Comparison of ENCODE assay signal across 16 mouse cellular contexts in the genomic region with DNA sequence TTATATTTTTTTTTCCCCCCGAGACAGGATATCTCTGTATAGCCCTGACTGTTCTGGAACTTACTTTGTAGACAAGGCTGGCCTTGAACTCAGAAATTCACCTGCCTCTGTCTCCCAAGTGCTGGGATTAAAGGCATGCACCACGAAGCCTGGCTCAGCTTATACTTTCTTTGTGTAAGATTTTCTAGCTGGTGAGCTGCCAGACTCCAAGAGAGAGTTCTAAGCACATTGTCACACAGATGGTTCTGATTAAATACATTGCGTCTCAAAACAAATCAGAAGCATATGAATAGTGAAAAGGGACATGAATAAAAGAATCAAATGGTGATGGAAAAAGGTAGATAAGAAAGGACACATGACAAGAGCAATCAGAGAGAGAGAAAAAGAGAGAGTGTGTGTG.
"Had no signal": no experiment of that assay in that cellular context is flagged by ENCODE, and none has a peak within 500 bp of the region (broad histone marks: within the 10 kb centered on the region; RNA-seq: fewer than 3 reads in every experiment).

No protein-coding gene starts in this region.

- H3K4me1 ChIP-seq: limb, embryonic 15.5 days; liver, embryonic 12.5 days; megakaryocyte, embryonic 14.5 days; midbrain, embryonic 12.5 days; stomach, embryonic 15.5 days had no signal

- ATAC-seq: liver, embryonic 12.5 days; midbrain, embryonic 16.5 days had no signal

- H3K9me3 ChIP-seq: limb, embryonic 15.5 days; liver, embryonic 12.5 days; megakaryocyte, embryonic 14.5 days; midbrain, embryonic 12.5 days; stomach, embryonic 15.5 days had no signal

- DNase-seq: kidney, postnatal 10 days; kidney, postnatal 4 days; left cerebral cortex, postnatal 4 days; lung, embryonic 14.5 days; lung, postnatal 10 days; lung, postnatal 4 days; right cerebral cortex, postnatal 14 days; thymus, adult 2 months; thymus, postnatal 25 days had no signal

- H3K9ac ChIP-seq: limb, embryonic 15.5 days; liver, embryonic 12.5 days; lung, embryonic 14.5 days; midbrain, embryonic 12.5 days; stomach, embryonic 15.5 days had no signal

- H3K4me2 ChIP-seq: limb, embryonic 15.5 days; liver, embryonic 12.5 days; lung, embryonic 14.5 days; midbrain, embryonic 12.5 days; stomach, embryonic 15.5 days had no signal

- H3K36me3 ChIP-seq: limb, embryonic 15.5 days; liver, embryonic 12.5 days; midbrain, embryonic 12.5 days; stomach, embryonic 15.5 days had no signal

- H3K4me3 ChIP-seq: layer of hippocampus, adult 2 months; limb, embryonic 15.5 days; liver, embryonic 12.5 days; megakaryocyte, embryonic 14.5 days; midbrain, embryonic 12.5 days; stomach, embryonic 15.5 days had no signal

- H3K27ac ChIP-seq: layer of hippocampus, adult 2 months; limb, embryonic 15.5 days; liver, embryonic 12.5 days; midbrain, embryonic 12.5 days; stomach, embryonic 15.5 days had no signal

- H3K27me3 ChIP-seq: liver, embryonic 12.5 days; megakaryocyte, embryonic 14.5 days; midbrain, embryonic 12.5 days; stomach, embryonic 15.5 days had no signal
